In the genomic region with DNA sequence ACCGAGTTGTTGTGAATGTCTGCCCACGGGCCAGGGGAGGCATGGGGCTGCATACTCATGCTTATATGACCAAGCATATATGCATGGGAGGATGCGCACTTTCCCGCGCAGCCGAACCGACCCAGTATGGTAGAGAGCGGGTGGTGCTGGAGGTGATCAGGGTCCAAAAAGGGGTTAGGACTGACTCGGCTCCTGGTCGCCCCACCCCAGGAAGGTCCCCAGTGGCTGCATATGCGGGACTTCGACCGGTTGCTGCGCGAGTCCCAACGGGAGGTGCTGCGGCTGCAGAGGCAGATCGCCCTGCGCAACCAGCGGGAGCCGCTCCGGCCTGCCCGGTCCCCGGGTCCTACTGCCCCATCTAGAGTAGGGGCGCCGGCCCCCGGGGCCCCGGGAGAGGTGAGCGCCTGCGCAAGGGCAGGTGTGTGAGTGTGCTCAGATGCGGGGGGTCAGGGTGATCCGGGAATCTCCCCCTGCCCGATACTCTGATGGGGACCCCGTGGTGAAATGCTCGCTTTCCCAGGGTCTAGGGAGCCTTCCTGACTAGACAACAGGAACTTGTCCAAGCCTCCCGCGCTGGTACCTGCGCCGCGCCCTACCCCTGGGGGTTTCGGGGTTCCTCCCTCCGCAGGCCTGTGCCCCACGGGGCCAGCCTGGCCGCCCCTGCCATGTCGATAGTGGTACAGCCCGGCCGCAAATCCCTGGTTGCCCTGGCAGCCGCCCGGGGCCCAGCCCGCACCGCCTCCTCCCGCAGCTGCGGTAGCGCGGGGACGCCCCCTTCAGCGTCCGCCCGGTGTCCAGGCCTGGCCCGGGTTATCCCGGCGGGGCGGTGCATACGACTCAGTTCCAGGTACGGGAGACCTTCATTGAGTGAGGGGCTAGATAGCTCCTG, we compare ENCODE assay signal across 8 mouse cellular contexts. TPM values are rescaled to one million over a fixed set of nuclear protein-coding genes. Genes with fewer than 3 reads are reported as not detected.
DNase-seq lines count a peak whose midpoint lies in the region; ATAC-seq and TF ChIP-seq lines count a peak whose summit lies in the region.

No protein-coding gene starts in this region.

- peak overlapping the region; percentile 5; the same call in 1 of the 2 replicates for H3K4me3 ChIP-seq in embryonic fibroblast, embryonic 13.5 days (ENCODE audit: insufficient read depth, low read length)
- peak overlapping the region; percentile 57 for H3K4me3 ChIP-seq in kidney, embryonic 16.5 days (ENCODE audit: low read length)
- peak overlapping the region; percentile 49 for H3K4me3 ChIP-seq in liver, postnatal 0 days (ENCODE audit: low read depth, low read length)

- peak overlapping the region; percentile 97 for H3K4me2 ChIP-seq in kidney, embryonic 16.5 days (replicated peaks; ENCODE audit: low read depth, low read length)
- peak overlapping the region; percentile 82 for H3K4me2 ChIP-seq in liver, postnatal 0 days (ENCODE audit: low read depth, low read length)

- H3K9ac ChIP-seq in kidney, embryonic 16.5 days (replicated peaks; ENCODE audit: low read length) = peak overlapping the region; percentile 76
- peak overlapping the region; percentile 56 for H3K9ac ChIP-seq in liver, postnatal 0 days (replicated peaks)

- no peak for TF ChIP-seq POLR2A in embryonic fibroblast, embryonic 13.5 days (IDR thresholded peaks at IDR 0.05; ENCODE audit: low read depth, low read length)

- no peak overlapping the region for H3K27ac ChIP-seq in embryonic fibroblast, embryonic 13.5 days (ENCODE audit: insufficient read depth, low read length)
- H3K27ac ChIP-seq in kidney, embryonic 16.5 days (ENCODE audit: low read length) = no peak overlapping the region
- no peak overlapping the region for H3K27ac ChIP-seq in liver, postnatal 0 days (ENCODE audit: low read depth)

- H3K36me3 ChIP-seq in kidney, embryonic 16.5 days (ENCODE audit: insufficient read depth, low read length) = no peaks in the 10 kb centered on the region
- H3K36me3 ChIP-seq in liver, postnatal 0 days (replicated peaks; ENCODE audit: insufficient read depth, low read length) = no peaks in the 10 kb centered on the region

- no peak for TF ChIP-seq CTCF in embryonic fibroblast, embryonic 13.5 days (IDR thresholded peaks at IDR 0.05; ENCODE audit: borderline replicate concordance, insufficient read depth, low read length)
- no peak for TF ChIP-seq CTCF in liver, postnatal 0 days (IDR thresholded peaks at IDR 0.05; ENCODE audit: low read depth)

- WGBS in kidney, embryonic 16.5 days = under 1% methylated on average over 64 of the region's 65 CpGs
- 3% methylated on average over 63 of the region's 65 CpGs for WGBS in liver, postnatal 0 days (ENCODE audit: insufficient replicate concordance)

- no peaks in the 10 kb centered on the region for H3K9me3 ChIP-seq in kidney, embryonic 16.5 days (ENCODE audit: low read length)
- no peaks in the 10 kb centered on the region for H3K9me3 ChIP-seq in liver, postnatal 0 days (ENCODE audit: low read length)

- no peaks in the 10 kb centered on the region; the same call in 1 of the 2 replicates for H3K4me1 ChIP-seq in embryonic fibroblast, embryonic 13.5 days (ENCODE audit: control insufficient read depth, insufficient read depth, low read length)
- H3K4me1 ChIP-seq in kidney, embryonic 16.5 days (ENCODE audit: insufficient read depth, low read length) = peaks cover 8% of the 10 kb centered on the region; the same call in 1 of the 2 replicates
- H3K4me1 ChIP-seq in liver, postnatal 0 days (ENCODE audit: insufficient read depth) = peaks cover 8% of the 10 kb centered on the region; the same call in 1 of the 2 replicates

- TF ChIP-seq EP300 in liver, postnatal 0 days (IDR thresholded peaks at IDR 0.05; ENCODE audit: low read depth) = no peak

- DNase-seq in lung, adult 18-20 months = peak; percentile 20 to 50
- no peak for DNase-seq in lung, postnatal 36 days
- DNase-seq in brain, adult 2 months (ENCODE audit: low read depth, low spot score) = peak; percentile 80
- peak; percentile 40 for DNase-seq in liver, postnatal 0 days
- peak; percentile 55 to 60 for DNase-seq in right cerebral cortex, adult 2 months (ENCODE audit: low spot score in 2 of 2)

- ATAC-seq in kidney, embryonic 16.5 days (ENCODE audit: low FRiP score, low TSS enrichment) = peak; percentile 49
- no peak for ATAC-seq in liver, postnatal 0 days
- no peak for ATAC-seq in megakaryocyte progenitor cell, adult 5-6 weeks (replicated peaks; ENCODE audit: poor library complexity)

- H3K27me3 ChIP-seq in kidney, embryonic 16.5 days (ENCODE audit: insufficient read depth, low read length) = peaks cover 74% of the 10 kb centered on the region
- peaks cover 53% of the 10 kb centered on the region for H3K27me3 ChIP-seq in liver, postnatal 0 days (ENCODE audit: insufficient read depth, low read length)

RNA-seq across cellular contexts. Expression of gene Tspoap1, which starts 3.9 kb away (rescaled TPM):
- polyA plus RNA-seq in embryonic fibroblast, embryonic 13.5 days (2011; ENCODE audit: insufficient read length, low read depth, missing spikeins) = 1.2 TPM in 2 replicates
- 4.7 and 5.6 TPM in 2 replicates for polyA plus RNA-seq in kidney, embryonic 16.5 days (2015; fragmentation: Nextera tagmentation; extraction: Ambion mirVana)
- 0.59 and 1.2 TPM in 2 replicates for polyA plus RNA-seq in liver, postnatal 0 days (2015; fragmentation: Nextera tagmentation; extraction: Ambion mirVana)
- total RNA-seq in megakaryocyte progenitor cell, adult 5-6 weeks (2015) = 34.1 and 38.5 TPM in 2 replicates
- 47.0 and 66.4 TPM in 2 replicates for total RNA-seq in megakaryocyte progenitor cell, adult 5-6 weeks (2017)

RNA-seq across cellular contexts. Expression of gene Supt4a, which starts 26.9 kb away (rescaled TPM):
- polyA plus RNA-seq in embryonic fibroblast, embryonic 13.5 days (2011; ENCODE audit: insufficient read length, low read depth, missing spikeins) = 56.1 and 58.3 TPM in 2 replicates
- polyA plus RNA-seq in kidney, embryonic 16.5 days (2015; fragmentation: Nextera tagmentation; extraction: Ambion mirVana) = 156 and 161 TPM in 2 replicates
- polyA plus RNA-seq in liver, postnatal 0 days (2015; fragmentation: Nextera tagmentation; extraction: Ambion mirVana) = 114 and 120 TPM in 2 replicates
- 147 and 161 TPM in 2 replicates for total RNA-seq in megakaryocyte progenitor cell, adult 5-6 weeks (2015)
- total RNA-seq in megakaryocyte progenitor cell, adult 5-6 weeks (2017) = 52.8 and 63.7 TPM in 2 replicates

RNA-seq across cellular contexts. Expression of gene Mpo, which starts 29.1 kb away (rescaled TPM):
- polyA plus RNA-seq in embryonic fibroblast, embryonic 13.5 days (2011; ENCODE audit: insufficient read length, low read depth, missing spikeins) = not detected in 2 replicates
- 1.1 and 1.3 TPM in 2 replicates for polyA plus RNA-seq in kidney, embryonic 16.5 days (2015; fragmentation: Nextera tagmentation; extraction: Ambion mirVana)
- 250 and 274 TPM in 2 replicates for polyA plus RNA-seq in liver, postnatal 0 days (2015; fragmentation: Nextera tagmentation; extraction: Ambion mirVana)
- 13,257 and 15,415 TPM in 2 replicates for total RNA-seq in megakaryocyte progenitor cell, adult 5-6 weeks (2015)
- total RNA-seq in megakaryocyte progenitor cell, adult 5-6 weeks (2017) = 8,081 and 8,928 TPM in 2 replicates

Comparison
In these comparisons a context has a peak if more than half of its experiments do, and no peak if none do; other contexts are left out.
1. H3K4me3 ChIP-seq: peak in every context shown above with its lines; median percentile 57 in kidney, embryonic 16.5 days; 49 in liver, postnatal 0 days; 5 in embryonic fibroblast, embryonic 13.5 days.
2. RNA of gene Mpo, which starts 29.1 kb away (polyA plus RNA-seq): 250 to 274 TPM in liver, postnatal 0 days; 1.1 to 1.3 TPM in kidney, embryonic 16.5 days and not detected in embryonic fibroblast, embryonic 13.5 days; every median in the first group is over 100 times any median in the second.